Mouse (Mus musculus) naive thymus-derived CD4-positive, alpha-beta T cell, adult 5 months (primary cell): ENCODE data around the gene Olfr397. TPM values are rescaled to one million over a fixed set of nuclear protein-coding genes. Genes with fewer than 3 reads are reported as not detected.

ENCODE experiments used
- polyA plus RNA-seq: library from polyadenylated mRNA; unstranded; fragments of 100-300 nt; shearing (Covaris generic); gene quantifications from one replicate; pipeline ENCODE4 v1.2.1, GENCODE M21; 2017

The Olfr397 gene
- polyA plus RNA-seq = not detected

DNA sequence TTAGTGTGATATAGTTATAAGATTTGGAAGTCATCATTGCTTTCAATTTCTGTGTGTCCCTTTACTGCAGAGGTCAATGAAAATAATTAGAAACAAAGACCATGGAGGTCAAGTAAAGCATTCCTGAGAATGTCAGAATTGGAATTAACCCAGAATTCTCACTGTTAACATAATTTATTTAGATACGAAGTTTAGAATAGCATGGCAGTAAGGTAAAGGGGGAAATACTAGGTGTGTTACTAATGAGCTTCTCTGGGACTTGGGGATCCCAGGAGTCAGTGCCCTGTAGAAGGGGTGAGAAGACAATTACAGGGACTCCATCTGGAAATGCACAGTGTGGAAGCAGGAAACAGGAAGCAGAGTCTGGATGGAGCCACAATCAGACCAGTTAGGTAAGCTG, at the start of gene Olfr397:
Olfr397 (plus strand) TSS at position 301 of the 400 bp plus-strand sequence.

DNA sequence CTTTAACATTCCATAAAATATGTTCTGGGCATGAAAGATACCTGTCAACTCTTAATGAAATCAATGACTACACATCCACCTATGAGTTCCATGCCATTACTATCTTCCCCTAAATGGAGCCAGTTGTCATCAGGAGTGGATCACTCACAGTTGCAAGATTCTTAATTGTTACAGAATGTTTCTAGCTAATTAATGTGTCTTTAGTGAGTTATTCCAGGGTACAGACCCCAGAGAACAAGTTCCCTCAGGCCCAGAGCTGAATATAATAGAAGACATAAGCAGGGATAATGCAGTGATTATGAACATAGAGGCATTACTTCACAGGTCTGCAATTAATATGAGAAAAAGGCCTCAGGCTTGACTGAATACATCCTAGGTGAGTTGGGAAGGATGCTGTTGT, 24.2 kb upstream of the Olfr397 start, which contains the start of gene Olfr23:
Olfr23 (plus strand) TSS at position 301 of the 400 bp plus-strand sequence.

GRCm38 (mm10) chr11:73990307-73990706, 29.7 kb downstream of the Olfr397 start, which contains the start of gene Olfr398:
Gene Olfr398, minus strand, starts transcription at chr11:73990407.

Other genes with a start within 250 kb of the Olfr397 start
- gene Olfr389, start 180.1 kb upstream of the Olfr397 start, polyA plus RNA-seq = not detected
- gene Olfr390, start 177.9 kb upstream of the Olfr397 start, polyA plus RNA-seq = not detected
- not detected for gene Olfr391-ps, start 157.8 kb upstream of the Olfr397 start, polyA plus RNA-seq
- gene Olfr392, start 143.8 kb upstream of the Olfr397 start, polyA plus RNA-seq = 0.11 TPM
- 0.11 TPM for gene Olfr393, start 109.4 kb upstream of the Olfr397 start, polyA plus RNA-seq
- gene Olfr394, start 70.0 kb upstream of the Olfr397 start, polyA plus RNA-seq = not detected
- not detected for gene Olfr395, start 51.5 kb upstream of the Olfr397 start, polyA plus RNA-seq
- not detected for gene Olfr23, start 24.1 kb upstream of the Olfr397 start, polyA plus RNA-seq
- 0.49 TPM for gene Olfr398, start 29.6 kb downstream of the Olfr397 start, polyA plus RNA-seq
- not detected for gene Olfr139, start 95.7 kb downstream of the Olfr397 start, polyA plus RNA-seq
- not detected for gene Olfr399, start 95.8 kb downstream of the Olfr397 start, polyA plus RNA-seq
- gene Zfp616, start 109.1 kb downstream of the Olfr397 start, polyA plus RNA-seq = not detected
- not detected for gene Olfr401, start 152.9 kb downstream of the Olfr397 start, polyA plus RNA-seq
- gene Olfr402, start 192.7 kb downstream of the Olfr397 start, polyA plus RNA-seq = not detected
- not detected for gene Olfr403, start 225.4 kb downstream of the Olfr397 start, polyA plus RNA-seq